Mouse (Mus musculus) heart, embryonic 11.5 days (tissue): ENCODE measurements at regions not wholly inside any gene's neighbourhood (a gene's known extent, or its start where the extent isn't known, plus 50 kb on each side); places are given as distances from the start of the nearest gene placed in this dataset.

Experiments
- ATAC-seq: fragments of 200-750 bp; cut with Nextera tagmentation; replicated peaks from 2 replicates; pipeline ENCODE4 v1.8.0; 2017; ENCODE audit warnings: moderate library complexity; ENCODE audit not compliant: insufficient number of reproducible peaks, low FRiP score, low TSS enrichment
- H3K27ac ChIP-seq: fragments of 300-500 bp; sonication (generic); 2 replicates; pipeline ENCODE4 v1.5.1; 2014; ENCODE audit warnings: mild to moderate bottlenecking, low read depth, low read length
- H3K27me3 ChIP-seq: fragments of 300-500 bp; sonication (generic); 2 replicates; pipeline ENCODE4 v1.6.1; 2014; ENCODE audit warnings: mild to moderate bottlenecking, low read length, mixed read lengths; ENCODE audit not compliant: control insufficient read depth, insufficient read depth
- H3K36me3 ChIP-seq: fragments of 300-500 bp; sonication (generic); 2 replicates; pipeline ENCODE4 v1.6.1; 2014; ENCODE audit warnings: mild to moderate bottlenecking, low read length, moderate library complexity, mixed read lengths; ENCODE audit not compliant: control insufficient read depth, insufficient read depth
- H3K4me1 ChIP-seq: fragments of 300-500 bp; sonication (generic); 2 replicates; pipeline ENCODE4 v1.6.1; 2014; ENCODE audit warnings: low read length; ENCODE audit not compliant: control insufficient read depth, insufficient read depth
- H3K4me2 ChIP-seq: fragments of 300-500 bp; sonication (generic); 2 replicates; pipeline ENCODE4 v1.6.1; 2014; ENCODE audit warnings: mild to moderate bottlenecking, moderate library complexity
- H3K4me3 ChIP-seq: fragments of 300-500 bp; sonication (generic); 2 replicates; pipeline ENCODE4 v1.5.1; 2014; ENCODE audit warnings: low read depth, low read length
- H3K9ac ChIP-seq: fragments of 300-500 bp; sonication (generic); 2 replicates; pipeline ENCODE4 v1.6.1; 2014; ENCODE audit warnings: mild to moderate bottlenecking, low read depth, low read length, moderate library complexity
- H3K9me3 ChIP-seq: fragments of 300-500 bp; sonication (generic); replicated peaks from 2 replicates; pipeline ENCODE4 v1.6.1; 2016; ENCODE audit warnings: low read length; ENCODE audit not compliant: control insufficient read depth
- WGBS: fragments of 180-500 bp; shearing (Covaris S2); extraction: QIAGEN DNeasy Blood & Tissue Kit; methylation state at CpG from one replicate; pipeline ENCODE4 v1.1.7; 2014; ENCODE audit not compliant: insufficient replicate concordance; 5-methylcytosine and 5-hydroxymethylcytosine counted together

DNA sequence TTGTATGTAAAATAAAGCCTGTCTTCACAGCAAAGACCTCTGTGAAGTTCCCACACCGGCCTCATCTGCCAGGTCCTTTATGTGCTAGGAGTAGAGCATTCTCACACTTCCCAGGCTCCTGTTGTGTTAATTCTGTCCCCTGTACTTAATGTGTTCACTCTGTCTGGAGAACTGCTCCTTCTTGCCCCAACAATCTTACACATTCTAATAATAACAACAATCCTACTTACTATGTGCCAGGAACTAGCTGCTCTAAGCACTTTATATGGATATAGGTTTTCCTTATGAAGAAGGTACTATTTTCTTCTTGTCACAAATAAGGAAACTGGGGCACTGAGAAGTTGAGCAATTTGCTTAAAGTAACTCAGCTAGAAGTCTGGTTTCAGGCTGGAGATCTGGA, 456.6 kb upstream of the Nr2f1 start:
- no peaks in the 10 kb centered on the region for H3K4me1 ChIP-seq
- no peaks in the 10 kb centered on the region for H3K36me3 ChIP-seq
- ATAC-seq = no peak
- H3K9me3 ChIP-seq = no peaks in the 10 kb centered on the region
- no peak overlapping the region for H3K9ac ChIP-seq
- no peak overlapping the region for H3K4me2 ChIP-seq
- no peak overlapping the region for H3K27ac ChIP-seq
- no peaks in the 10 kb centered on the region for H3K27me3 ChIP-seq
- no peak overlapping the region for H3K4me3 ChIP-seq
- 87% methylated on average over 1 of the region's 1 CpGs for WGBS

DNA sequence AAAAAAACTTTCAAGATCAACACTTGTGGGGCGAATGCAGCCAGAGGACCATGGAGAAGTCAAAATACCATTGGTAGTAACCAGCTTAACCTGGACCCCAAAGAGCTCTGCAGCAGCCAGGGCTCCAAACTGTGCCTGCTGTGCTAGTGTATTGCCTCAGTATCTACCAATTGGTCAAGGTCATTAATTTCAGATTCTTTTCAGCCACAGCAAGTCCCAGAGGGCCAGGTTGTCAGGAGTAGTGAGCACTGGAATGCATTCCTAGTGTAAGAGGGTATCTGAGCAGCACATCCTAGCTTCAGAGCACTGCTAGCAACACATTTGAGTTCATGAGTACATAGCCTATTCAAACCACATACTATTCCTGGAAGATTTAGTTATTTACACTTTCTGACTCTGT, 451.3 kb upstream of the Nr2f1 start:
- H3K9ac ChIP-seq = no peak overlapping the region
- H3K27me3 ChIP-seq = no peaks in the 10 kb centered on the region
- no peak overlapping the region for H3K4me3 ChIP-seq
- 67% methylated on average over 1 of the region's 1 CpGs for WGBS
- H3K9me3 ChIP-seq = no peaks in the 10 kb centered on the region
- no peak overlapping the region for H3K27ac ChIP-seq
- ATAC-seq = no peak
- no peaks in the 10 kb centered on the region for H3K36me3 ChIP-seq
- no peak overlapping the region for H3K4me2 ChIP-seq
- no peaks in the 10 kb centered on the region for H3K4me1 ChIP-seq

DNA sequence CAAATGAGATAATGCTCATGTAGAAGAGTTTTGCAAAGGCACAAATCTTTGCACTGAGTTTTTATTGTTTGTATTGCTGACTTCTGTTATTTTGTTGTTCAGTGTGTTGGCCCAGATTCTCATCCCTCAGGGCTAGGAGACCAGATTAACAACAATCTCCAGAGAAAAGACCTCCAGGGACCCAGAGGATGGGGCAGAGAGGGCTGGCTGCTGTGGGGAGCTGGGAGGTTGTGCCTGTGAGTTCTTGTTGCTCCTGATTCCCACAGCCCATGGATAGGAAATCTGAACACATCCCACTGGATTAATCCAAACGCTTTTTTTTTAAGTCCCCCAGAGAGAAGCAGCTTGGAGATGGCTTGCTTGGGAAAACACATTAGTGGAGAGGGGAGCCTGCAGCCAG, 445.0 kb upstream of the Nr2f1 start:
- no peak overlapping the region for H3K9ac ChIP-seq
- no peak overlapping the region for H3K4me2 ChIP-seq
- no peak for ATAC-seq
- no peak overlapping the region for H3K4me3 ChIP-seq
- H3K27me3 ChIP-seq = no peaks in the 10 kb centered on the region
- H3K27ac ChIP-seq = no peak overlapping the region
- WGBS = 23% methylated on average over 1 of the region's 1 CpGs
- no peaks in the 10 kb centered on the region for H3K4me1 ChIP-seq
- no peaks in the 10 kb centered on the region for H3K9me3 ChIP-seq
- no peaks in the 10 kb centered on the region for H3K36me3 ChIP-seq

DNA sequence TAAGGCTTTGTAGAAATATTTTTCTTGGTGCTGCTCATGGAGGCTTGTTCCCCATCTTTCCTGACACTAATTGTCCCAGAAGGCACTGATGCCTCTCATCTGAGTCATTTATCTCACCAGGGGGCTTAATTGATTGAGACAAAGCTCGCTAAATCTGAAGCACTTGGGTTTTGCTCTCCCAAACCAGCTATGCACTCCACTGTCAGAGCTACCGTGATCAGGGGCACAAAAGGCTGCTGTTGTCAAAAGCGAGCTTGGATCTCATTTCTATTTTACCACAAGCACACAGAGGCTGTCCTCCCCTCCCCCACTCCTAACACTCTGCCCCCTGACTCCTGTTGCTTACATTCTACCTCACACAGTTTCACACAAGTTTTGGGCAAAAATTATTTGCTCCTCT, 443.5 kb upstream of the Nr2f1 start:
- no peaks in the 10 kb centered on the region for H3K27me3 ChIP-seq
- no peaks in the 10 kb centered on the region for H3K9me3 ChIP-seq
- no peak overlapping the region for H3K9ac ChIP-seq
- no peaks in the 10 kb centered on the region for H3K36me3 ChIP-seq
- H3K4me2 ChIP-seq = no peak overlapping the region
- no peaks in the 10 kb centered on the region for H3K4me1 ChIP-seq
- WGBS = 10% methylated on average over 3 of the region's 3 CpGs
- no peak overlapping the region for H3K4me3 ChIP-seq
- H3K27ac ChIP-seq = no peak overlapping the region
- no peak for ATAC-seq

DNA sequence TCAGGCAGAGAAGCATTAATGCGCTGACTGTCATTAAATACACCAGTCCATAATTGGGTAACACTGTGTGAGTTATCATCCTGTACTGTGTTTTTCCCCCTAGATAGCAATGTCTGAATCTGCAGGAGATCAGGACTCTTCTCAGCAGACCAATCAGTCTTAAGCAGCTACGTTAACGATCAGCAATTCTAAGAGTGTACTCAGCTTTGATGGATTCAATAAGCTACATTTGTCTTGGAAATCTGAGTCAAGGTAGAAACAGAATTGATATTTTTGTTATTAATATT, 442.8 kb upstream of the Nr2f1 start:
- no peak overlapping the region for H3K9ac ChIP-seq
- H3K36me3 ChIP-seq = no peaks in the 10 kb centered on the region
- WGBS = 68% methylated on average over 3 of the region's 3 CpGs
- ATAC-seq = no peak
- no peaks in the 10 kb centered on the region for H3K9me3 ChIP-seq
- no peak overlapping the region for H3K4me2 ChIP-seq
- no peak overlapping the region for H3K27ac ChIP-seq
- no peaks in the 10 kb centered on the region for H3K4me1 ChIP-seq
- no peak overlapping the region for H3K4me3 ChIP-seq
- no peaks in the 10 kb centered on the region for H3K27me3 ChIP-seq

DNA sequence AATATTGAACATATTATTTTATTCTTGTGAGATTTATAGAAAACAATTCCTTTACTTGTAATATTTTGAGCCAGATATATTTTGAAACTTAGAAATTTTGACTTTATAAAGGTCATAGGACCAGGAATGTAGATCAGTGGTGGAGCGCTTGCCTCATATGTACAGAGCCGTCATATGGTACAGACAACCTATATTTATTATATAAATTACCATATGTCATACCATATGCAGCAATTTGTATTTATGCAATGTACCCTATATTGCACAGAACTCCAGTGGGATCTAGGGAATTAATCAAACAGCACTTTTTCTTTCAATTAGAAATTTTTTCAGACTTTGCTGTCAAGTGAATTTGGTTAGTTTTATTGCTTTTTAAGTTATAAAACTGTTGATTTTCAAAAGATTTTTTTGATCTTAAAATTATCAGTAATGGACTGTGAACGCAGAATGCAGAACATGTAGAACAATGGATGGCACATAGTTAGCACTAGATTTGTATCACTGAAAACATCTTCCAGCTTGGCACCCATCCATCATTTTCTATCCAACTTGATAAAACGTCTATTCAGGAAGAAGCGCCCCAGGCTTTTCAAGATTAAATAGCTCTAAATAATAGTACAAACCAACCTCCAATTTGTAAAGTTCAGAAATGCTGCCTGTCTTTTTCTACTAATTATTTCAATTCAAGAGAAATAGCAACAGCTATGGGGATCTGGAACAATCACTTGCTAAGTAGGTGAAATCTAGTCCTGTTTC, 442.3 kb upstream of the Nr2f1 start:
- Histone ChIP-seq H3K27ac (no peak overlapping the region), H3K27me3 (no peaks in the 10 kb centered on the region), H3K4me3 (no peak overlapping the region), H3K4me1 (no peaks in the 10 kb centered on the region), H3K9me3 (no peaks in the 10 kb centered on the region), H3K9ac (no peak overlapping the region), H3K4me2 (no peak overlapping the region), H3K36me3 (no peaks in the 10 kb centered on the region)
- ATAC-seq = no peak
- 78% methylated on average over 5 of the region's 5 CpGs for WGBS

DNA sequence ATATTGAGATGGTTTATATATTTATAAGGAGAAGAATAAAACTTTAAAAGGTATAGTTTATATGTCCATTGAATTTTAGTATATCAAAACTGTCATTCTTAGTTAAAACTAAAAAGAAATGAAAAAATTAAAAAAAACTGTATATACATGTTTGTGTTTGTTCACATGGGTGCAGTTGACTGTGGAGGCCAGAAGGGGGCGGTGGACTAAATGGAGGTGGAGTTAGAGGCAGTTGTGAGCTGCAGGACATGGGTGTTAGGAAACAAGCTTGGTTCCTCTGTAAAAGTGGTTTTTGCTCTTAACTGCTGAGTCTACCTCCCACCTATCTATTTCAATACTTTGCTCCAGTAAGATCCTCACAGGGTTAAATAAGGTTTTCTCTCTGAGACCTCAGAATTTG, 440.8 kb upstream of the Nr2f1 start:
- H3K27me3 ChIP-seq = no peaks in the 10 kb centered on the region
- H3K9ac ChIP-seq = no peak overlapping the region
- H3K4me1 ChIP-seq = no peaks in the 10 kb centered on the region
- H3K4me2 ChIP-seq = no peak overlapping the region
- no peak overlapping the region for H3K27ac ChIP-seq
- H3K9me3 ChIP-seq = no peaks in the 10 kb centered on the region
- ATAC-seq = no peak
- no peaks in the 10 kb centered on the region for H3K36me3 ChIP-seq
- H3K4me3 ChIP-seq = no peak overlapping the region
- WGBS = 70% methylated on average over 1 of the region's 1 CpGs

DNA sequence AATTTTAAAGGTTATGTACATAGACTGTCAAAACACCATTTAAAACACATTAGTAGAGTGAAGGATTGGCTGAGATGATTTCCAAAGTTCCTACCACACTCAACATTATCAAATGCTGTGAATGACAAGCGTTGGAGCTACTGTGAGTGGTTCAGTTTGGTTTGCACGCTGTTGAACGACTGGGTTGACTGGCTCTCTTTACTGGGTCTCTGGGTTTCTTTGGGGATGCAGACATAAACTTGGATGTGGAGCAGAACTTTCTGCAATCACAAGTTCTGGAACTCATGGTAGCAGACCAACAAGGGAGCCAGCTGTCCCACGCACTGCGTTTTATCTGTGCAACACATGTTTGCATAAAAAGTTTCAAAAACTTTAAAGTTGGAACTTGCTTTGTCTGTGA, 438.9 kb upstream of the Nr2f1 start:
- Histone ChIP-seq H3K4me3 (no peak overlapping the region), H3K9me3 (no peaks in the 10 kb centered on the region), H3K27me3 (no peaks in the 10 kb centered on the region), H3K27ac (no peak overlapping the region), H3K4me1 (no peaks in the 10 kb centered on the region), H3K36me3 (no peaks in the 10 kb centered on the region), H3K9ac (no peak overlapping the region), H3K4me2 (no peak overlapping the region)
- no peak for ATAC-seq
- 78% methylated on average over 5 of the region's 5 CpGs for WGBS

DNA sequence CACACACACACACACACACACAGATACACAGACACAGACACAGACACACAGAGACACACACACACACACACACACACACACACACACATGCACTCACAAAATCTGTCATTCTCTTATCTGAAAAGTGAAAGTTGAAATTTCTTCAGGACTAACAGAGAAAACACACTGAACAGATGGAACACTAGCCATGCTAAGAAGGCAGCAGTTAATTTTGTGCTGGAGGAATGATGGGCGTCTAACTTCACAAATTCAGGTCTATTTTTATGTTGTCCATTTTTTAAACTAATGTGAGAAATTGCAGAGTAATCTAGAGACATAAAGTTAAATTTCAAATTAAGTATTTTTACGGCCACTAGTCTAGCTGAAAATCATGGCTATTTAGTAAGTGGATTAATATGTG, 432.1 kb upstream of the Nr2f1 start:
- 81% methylated on average over 2 of the region's 2 CpGs for WGBS
- no peak overlapping the region for H3K4me2 ChIP-seq
- no peaks in the 10 kb centered on the region for H3K27me3 ChIP-seq
- H3K4me3 ChIP-seq = no peak overlapping the region
- no peak overlapping the region for H3K9ac ChIP-seq
- no peaks in the 10 kb centered on the region for H3K9me3 ChIP-seq
- H3K27ac ChIP-seq = no peak overlapping the region
- no peak for ATAC-seq
- no peaks in the 10 kb centered on the region for H3K4me1 ChIP-seq
- H3K36me3 ChIP-seq = no peaks in the 10 kb centered on the region
